Mouse (Mus musculus) stomach, embryonic 15.5 days (tissue): ENCODE measurements around the gene Tmem80. TPM values are rescaled to one million over a fixed set of nuclear protein-coding genes. Genes with fewer than 3 reads are reported as not detected.
A peak's percentile ranks its signal among the peaks of the same experiment; 100 is the strongest.

Experiments
- ATAC-seq: fragments of 200-750 bp; cut with Nextera tagmentation; 2 replicates; pipeline ENCODE4 v1.8.0; 2017; ENCODE audit warnings: low read depth, moderate number of reproducible peaks, moderate TSS enrichment; ENCODE audit not compliant: insufficient read depth, low FRiP score
- H3K27ac ChIP-seq: fragments of 300-500 bp; sonication (generic); 2 replicates; pipeline ENCODE4 v1.5.1; 2015; ENCODE audit warnings: mild to moderate bottlenecking, inconsistent platforms
- H3K27me3 ChIP-seq: fragments of 300-500 bp; sonication (generic); replicated peaks from 2 replicates; pipeline ENCODE4 v1.6.1; 2015; ENCODE audit warnings: inconsistent platforms
- H3K36me3 ChIP-seq: fragments of 300-500 bp; sonication (generic); 2 replicates; pipeline ENCODE4 v1.6.1; 2015; ENCODE audit warnings: inconsistent platforms
- H3K4me1 ChIP-seq: fragments of 300-500 bp; sonication (generic); 2 replicates; pipeline ENCODE4 v1.6.1; 2015; ENCODE audit warnings: inconsistent platforms
- H3K4me2 ChIP-seq: fragments of 300-500 bp; sonication (generic); 2 replicates; pipeline ENCODE4 v1.6.1; 2015; ENCODE audit warnings: mild to moderate bottlenecking, inconsistent platforms
- H3K4me3 ChIP-seq: fragments of 300-500 bp; sonication (generic); replicated peaks from 2 replicates; pipeline ENCODE4 v1.5.1; 2015; ENCODE audit warnings: inconsistent platforms
- H3K9ac ChIP-seq: fragments of 300-500 bp; sonication (generic); 2 replicates; pipeline ENCODE4 v1.6.1; 2015; ENCODE audit warnings: inconsistent platforms
- H3K9me3 ChIP-seq: fragments of 300-500 bp; sonication (generic); 2 replicates; pipeline ENCODE4 v1.6.1; 2016; ENCODE audit warnings: inconsistent platforms
- WGBS: fragments of 180-500 bp; shearing (Covaris S2); methylation state at CpG from one replicate; pipeline ENCODE4 v1.1.7; 2015; 5-methylcytosine and 5-hydroxymethylcytosine counted together
- polyA plus RNA-seq: library from polyadenylated mRNA; unstranded; fragments of >200 nt; fragmentation: Nextera tagmentation; extraction: Ambion mirVana; gene quantifications from 2 replicates; pipeline ENCODE4 v1.2.1, GENCODE M21; 2015

Tmem80 gene
- polyA plus RNA-seq, 1 experiment from 2014 or later, result 39.3 TPM

- ATAC-seq, result no peak
- peak overlapping the region; percentile 41 for H3K4me3 ChIP-seq
- H3K27me3 ChIP-seq, result no peaks in the 10 kb centered on the region; the same call in 1 of the 2 replicates
- H3K4me1 ChIP-seq, result peaks cover 20% of the 10 kb centered on the region
- H3K9ac ChIP-seq, result no peak overlapping the region
- H3K36me3 ChIP-seq, result peaks cover 2% of the 10 kb centered on the region; the same call in 1 of the 2 replicates
- 72% methylated on average over 7 of the region's 7 CpGs for WGBS
- H3K27ac ChIP-seq, result peak overlapping the region; percentile 78
- no peaks in the 10 kb centered on the region for H3K9me3 ChIP-seq
- peak overlapping the region; percentile 56 for H3K4me2 ChIP-seq
These were observed 12.5 kb downstream of the Tmem80 start for GRCm38 (mm10) chr7:141340023-141340422.

GRCm38 (mm10) chr7:141340476-141340875, 12.9 kb downstream of the Tmem80 start:
- peak overlapping the region; percentile 56 for H3K4me2 ChIP-seq
- WGBS, result 57% methylated on average over 6 of the region's 6 CpGs
- peak overlapping the region; percentile 41; the same call in 1 of the 2 replicates for H3K4me3 ChIP-seq
- H3K36me3 ChIP-seq, result no peaks in the 10 kb centered on the region; the same call in 1 of the 2 replicates
- H3K27me3 ChIP-seq, result no peaks in the 10 kb centered on the region; the same call in 1 of the 2 replicates
- ATAC-seq, result peak; percentile 51
- H3K9ac ChIP-seq, result no peak overlapping the region
- peak overlapping the region; percentile 78 for H3K27ac ChIP-seq
- H3K9me3 ChIP-seq, result no peaks in the 10 kb centered on the region
- H3K4me1 ChIP-seq, result peaks cover 20% of the 10 kb centered on the region

- H3K4me2 ChIP-seq, result no peak overlapping the region
- H3K4me1 ChIP-seq, result peaks cover 20% of the 10 kb centered on the region
- no peak overlapping the region for H3K4me3 ChIP-seq
- no peaks in the 10 kb centered on the region for H3K36me3 ChIP-seq
- no peaks in the 10 kb centered on the region for H3K9me3 ChIP-seq
- 72% methylated on average over 10 of the region's 10 CpGs for WGBS
- H3K9ac ChIP-seq, result no peak overlapping the region
- ATAC-seq, result no peak
- no peak overlapping the region for H3K27ac ChIP-seq
- H3K27me3 ChIP-seq, result no peaks in the 10 kb centered on the region; the same call in 1 of the 2 replicates
These were observed 14.2 kb downstream of the Tmem80 start for GRCm38 (mm10) chr7:141341689-141342226.

- no peaks in the 10 kb centered on the region for H3K9me3 ChIP-seq
- no peaks in the 10 kb centered on the region for H3K36me3 ChIP-seq
- H3K4me1 ChIP-seq, result peaks cover 16% of the 10 kb centered on the region
- no peak for ATAC-seq
- H3K27ac ChIP-seq, result no peak overlapping the region
- H3K4me2 ChIP-seq, result no peak overlapping the region
- no peaks in the 10 kb centered on the region; the same call in 1 of the 2 replicates for H3K27me3 ChIP-seq
- no peak overlapping the region for H3K4me3 ChIP-seq
- WGBS, result 77% methylated on average over 2 of the region's 2 CpGs
- H3K9ac ChIP-seq, result no peak overlapping the region
These were observed 15.7 kb downstream of the Tmem80 start for GRCm38 (mm10) chr7:141343230-141343629.

GRCm38 (mm10) chr7:141343696-141344095, 16.2 kb downstream of the Tmem80 start:
- WGBS, result 57% methylated on average over 7 of the region's 7 CpGs
- H3K9me3 ChIP-seq, result no peaks in the 10 kb centered on the region
- H3K4me3 ChIP-seq, result no peak overlapping the region
- H3K27me3 ChIP-seq, result no peaks in the 10 kb centered on the region; the same call in 1 of the 2 replicates
- no peak overlapping the region; the same call in 1 of the 2 replicates for H3K27ac ChIP-seq
- H3K9ac ChIP-seq, result no peak overlapping the region
- ATAC-seq, result no peak
- H3K36me3 ChIP-seq, result no peaks in the 10 kb centered on the region
- peaks cover 11% of the 10 kb centered on the region for H3K4me1 ChIP-seq
- H3K4me2 ChIP-seq, result no peak overlapping the region

GRCm38 (mm10) chr7:141344787-141345186, 17.2 kb downstream of the Tmem80 start:
- H3K36me3 ChIP-seq, result no peaks in the 10 kb centered on the region
- no peaks in the 10 kb centered on the region for H3K9me3 ChIP-seq
- no peaks in the 10 kb centered on the region for H3K27me3 ChIP-seq
- 87% methylated on average over 5 of the region's 5 CpGs for WGBS
- no peak for ATAC-seq
- H3K4me1 ChIP-seq, result peaks cover 6% of the 10 kb centered on the region; the same call in 1 of the 2 replicates
- no peak overlapping the region for H3K9ac ChIP-seq
- H3K4me3 ChIP-seq, result no peak overlapping the region
- no peak overlapping the region for H3K27ac ChIP-seq
- no peak overlapping the region for H3K4me2 ChIP-seq

- Histone ChIP-seq H3K4me1 (no peaks in the 10 kb centered on the region), H3K9ac (no peak overlapping the region), H3K9me3 (no peaks in the 10 kb centered on the region), H3K27ac (peak overlapping the region; percentile 59), H3K4me2 (no peak overlapping the region), H3K4me3 (no peak overlapping the region), H3K36me3 (no peaks in the 10 kb centered on the region), H3K27me3 (no peaks in the 10 kb centered on the region)
- peak; percentile 63 for ATAC-seq
- WGBS, result 54% methylated on average over 6 of the region's 6 CpGs
These were observed 23.5 kb downstream of the Tmem80 start for GRCm38 (mm10) chr7:141351061-141351460.

- no peak for ATAC-seq
- H3K9me3 ChIP-seq, result no peaks in the 10 kb centered on the region
- H3K9ac ChIP-seq, result no peak overlapping the region
- H3K27me3 ChIP-seq, result no peaks in the 10 kb centered on the region
- H3K4me3 ChIP-seq, result no peak overlapping the region
- no peak overlapping the region for H3K4me2 ChIP-seq
- no peaks in the 10 kb centered on the region for H3K4me1 ChIP-seq
- no peaks in the 10 kb centered on the region for H3K36me3 ChIP-seq
- 80% methylated on average over 8 of the region's 8 CpGs for WGBS
- no peak overlapping the region for H3K27ac ChIP-seq
These were observed 27.5 kb downstream of the Tmem80 start for GRCm38 (mm10) chr7:141355051-141355450.

GRCm38 (mm10) chr7:141355626-141356326, 28.2 kb downstream of the Tmem80 start:
- no peaks in the 10 kb centered on the region for H3K36me3 ChIP-seq
- no peaks in the 10 kb centered on the region for H3K9me3 ChIP-seq
- WGBS, result 66% methylated on average over 12 of the region's 12 CpGs
- no peaks in the 10 kb centered on the region for H3K27me3 ChIP-seq
- H3K27ac ChIP-seq, result no peak overlapping the region
- H3K4me3 ChIP-seq, result no peak overlapping the region
- no peaks in the 10 kb centered on the region for H3K4me1 ChIP-seq
- no peak overlapping the region for H3K9ac ChIP-seq
- H3K4me2 ChIP-seq, result no peak overlapping the region
- no peak for ATAC-seq

- no peaks in the 10 kb centered on the region for H3K27me3 ChIP-seq
- H3K4me2 ChIP-seq, result no peak overlapping the region
- no peaks in the 10 kb centered on the region for H3K9me3 ChIP-seq
- ATAC-seq, result no peak
- H3K27ac ChIP-seq, result no peak overlapping the region
- no peak overlapping the region for H3K9ac ChIP-seq
- H3K4me3 ChIP-seq, result no peak overlapping the region
- H3K36me3 ChIP-seq, result no peaks in the 10 kb centered on the region
- 69% methylated on average over 14 of the region's 14 CpGs for WGBS
- peaks cover 7% of the 10 kb centered on the region; the same call in 1 of the 2 replicates for H3K4me1 ChIP-seq
These were observed 29.4 kb downstream of the Tmem80 start for GRCm38 (mm10) chr7:141356971-141357370.

GRCm38 (mm10) chr7:141361510-141361909, 34.0 kb downstream of the Tmem80 start:
- Histone ChIP-seq H3K9ac (no peak overlapping the region), H3K9me3 (no peaks in the 10 kb centered on the region), H3K27me3 (no peaks in the 10 kb centered on the region), H3K4me2 (peak overlapping the region; percentile 20), H3K4me1 (peaks cover 7% of the 10 kb centered on the region; the same call in 1 of the 2 replicates), H3K27ac (0 out of 2 replicates have a peak overlapping the region, but pooled peaks have one; percentile 28), H3K36me3 (no peaks in the 10 kb centered on the region), H3K4me3 (no peak overlapping the region)
- ATAC-seq, result peak; percentile 57
- WGBS, result 13% methylated on average over 24 of the region's 24 CpGs

GRCm38 (mm10) chr7:141363106-141363751, 35.7 kb downstream of the Tmem80 start:
- H3K27ac ChIP-seq, result no peak overlapping the region
- no peaks in the 10 kb centered on the region for H3K27me3 ChIP-seq
- 55% methylated on average over 4 of the region's 4 CpGs for WGBS
- H3K4me3 ChIP-seq, result no peak overlapping the region
- no peak overlapping the region for H3K4me2 ChIP-seq
- H3K9me3 ChIP-seq, result no peaks in the 10 kb centered on the region
- peaks cover 7% of the 10 kb centered on the region; the same call in 1 of the 2 replicates for H3K4me1 ChIP-seq
- H3K36me3 ChIP-seq, result no peaks in the 10 kb centered on the region
- ATAC-seq, result peak; percentile 36; the same call in 1 of the 2 replicates
- no peak overlapping the region for H3K9ac ChIP-seq
